Mouse (Mus musculus) adrenal gland, postnatal 25 days (tissue): ENCODE results near the gene Olfr843. TPM values are rescaled to one million over a fixed set of nuclear protein-coding genes. Genes with fewer than 3 reads are reported as not detected.

Experiments
- DNase-seq: peaks from one replicate; pipeline ENCODE4 v3.0.0; 2021; ENCODE audit warnings: mixed read lengths
- long read RNA-seq: library from polyadenylated mRNA; stranded (forward); transcript quantifications from one replicate; pipeline ENCODE4 v2.0.0, GENCODE M21; 2021
- total RNA-seq: library from RNA; stranded (reverse); gene quantifications from 2 replicates; pipeline ENCODE4 v1.2.3, GENCODE M21; 2021

Olfr843 gene
- total RNA-seq = not detected in 2 replicates
- long read RNA-seq = 0 reads

DNA sequence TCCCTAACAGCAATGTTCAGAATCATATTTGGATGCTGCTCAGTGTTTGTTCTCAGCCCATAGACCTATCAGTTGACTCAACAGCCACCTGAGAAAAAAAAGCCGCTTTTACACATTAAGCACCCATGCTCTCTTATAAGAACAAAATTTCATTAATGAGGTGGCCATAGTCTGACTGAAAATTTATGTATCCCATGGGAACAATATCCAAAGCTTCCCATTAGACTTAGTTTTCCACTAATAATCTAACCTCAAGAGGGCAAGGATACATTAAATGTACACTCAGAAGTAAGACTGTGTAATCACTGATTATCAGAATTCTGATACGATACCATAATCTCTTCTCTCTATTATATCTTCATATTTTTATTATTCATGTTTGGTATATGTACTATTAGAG, at the start of gene Olfr843:
Gene Olfr843 (minus strand): TSS at position 101 of the 400 bp plus-strand sequence.
- no peak for DNase-seq

Other genes starting within 250 kb of the Olfr843 start
- not detected in 2 replicates for gene Olfr835, start 219.3 kb downstream of the Olfr843 start, total RNA-seq
- gene Olfr836, start 131.6 kb downstream of the Olfr843 start, total RNA-seq = not detected in 2 replicates
- not detected in 2 replicates for gene Olfr837, start 115.7 kb downstream of the Olfr843 start, total RNA-seq
- gene Olfr839-ps1, start 74.7 kb downstream of the Olfr843 start, total RNA-seq = 0.03 TPM in 1 of 2 replicates, not detected in the other
- gene Olfr844, start 64.4 kb upstream of the Olfr843 start, total RNA-seq = not detected in 2 replicates
- not detected in 2 replicates for gene Olfr845, start 84.5 kb upstream of the Olfr843 start, total RNA-seq
- not detected in 2 replicates for gene Olfr846, start 112.0 kb upstream of the Olfr843 start, total RNA-seq
- not detected in 2 replicates for gene Olfr847, start 126.7 kb upstream of the Olfr843 start, total RNA-seq
- not detected in 2 replicates for gene Olfr849, start 188.3 kb upstream of the Olfr843 start, total RNA-seq
- not detected in 2 replicates for gene Olfr850, start 226.3 kb upstream of the Olfr843 start, total RNA-seq
- not detected in 2 replicates for gene Olfr851, start 241.3 kb upstream of the Olfr843 start, total RNA-seq